Mouse (Mus musculus) embryonic facial prominence, embryonic 12.5 days (tissue): Measurements from ENCODE around the gene Sys1. TPM values are rescaled to one million over a fixed set of nuclear protein-coding genes. Genes with fewer than 3 reads are reported as not detected.

ENCODE experiments used
- ATAC-seq: fragments of 200-750 bp; cut with Nextera tagmentation; 2 replicates; pipeline ENCODE4 v1.8.0; 2017; ENCODE audit not compliant: insufficient number of reproducible peaks, insufficient read depth, low FRiP score, low TSS enrichment
- H3K27ac ChIP-seq: fragments of 300-500 bp; sonication (generic); 2 replicates; pipeline ENCODE4 v1.5.1; 2016; ENCODE audit warnings: mild to moderate bottlenecking
- H3K27me3 ChIP-seq: fragments of 300-500 bp; sonication (generic); 2 replicates; pipeline ENCODE4 v1.6.1; 2016; ENCODE audit warnings: mild to moderate bottlenecking, moderate library complexity
- H3K36me3 ChIP-seq: fragments of 300-500 bp; sonication (generic); 2 replicates; pipeline ENCODE4 v1.6.1; 2016; ENCODE audit warnings: mild to moderate bottlenecking
- H3K4me1 ChIP-seq: fragments of 300-500 bp; sonication (generic); 2 replicates; pipeline ENCODE4 v1.6.1; 2016
- H3K4me2 ChIP-seq: fragments of 300-500 bp; sonication (generic); replicated peaks from 2 replicates; pipeline ENCODE4 v1.6.1; 2016; ENCODE audit warnings: mild to moderate bottlenecking, moderate library complexity
- H3K4me3 ChIP-seq: fragments of 300-500 bp; sonication (generic); 2 replicates; pipeline ENCODE4 v1.5.1; 2016; ENCODE audit warnings: mild to moderate bottlenecking
- H3K9ac ChIP-seq: fragments of 300-500 bp; sonication (generic); 2 replicates; pipeline ENCODE4 v1.6.1; 2016; ENCODE audit warnings: mild to moderate bottlenecking, moderate library complexity
- H3K9me3 ChIP-seq: fragments of 300-500 bp; sonication (generic); 2 replicates; pipeline ENCODE4 v1.6.1; 2016; ENCODE audit warnings: mild to moderate bottlenecking, moderate library complexity
- WGBS: fragments of 180-500 bp; shearing (Covaris S2); methylation state at CpG from one replicate; pipeline ENCODE4 v1.1.7; 2016; 5-methylcytosine and 5-hydroxymethylcytosine counted together
- polyA plus RNA-seq: library from polyadenylated mRNA; unstranded; fragments of >200 nt; fragmentation: Nextera tagmentation; extraction: Ambion mirVana; gene quantifications from 2 replicates; pipeline ENCODE4 v1.2.1, GENCODE M21; 2016

Sys1 gene
- polyA plus RNA-seq, 1 experiment from 2014 or later, result 66.8 TPM

GRCm38 (mm10) chr2:164435216-164436090 lies 21.3 kb upstream of the Sys1 start:
- no peak for ATAC-seq
- H3K36me3 ChIP-seq, result no peaks in the 10 kb centered on the region
- H3K9me3 ChIP-seq, result no peaks in the 10 kb centered on the region
- H3K27ac ChIP-seq, result peak overlapping the region; percentile 14; the same call in 1 of the 2 replicates
- peaks cover 73% of the 10 kb centered on the region for H3K4me1 ChIP-seq
- WGBS, result 29% methylated on average over 5 of the region's 5 CpGs
- no peak overlapping the region for H3K4me2 ChIP-seq
- no peak overlapping the region for H3K9ac ChIP-seq
- 0 out of 2 replicates have a peak, but pooled peaks cover 1% of the 10 kb centered on the region for H3K27me3 ChIP-seq
- H3K4me3 ChIP-seq, result no peak overlapping the region

GRCm38 (mm10) chr2:164436215-164436913 lies 20.4 kb upstream of the Sys1 start:
- no peaks in the 10 kb centered on the region for H3K36me3 ChIP-seq
- WGBS, result 7% methylated on average over 8 of the region's 8 CpGs
- H3K27me3 ChIP-seq, result peaks cover 5% of the 10 kb centered on the region; the same call in 1 of the 2 replicates
- H3K27ac ChIP-seq, result peak overlapping the region; percentile 14
- ATAC-seq, result no peak
- no peaks in the 10 kb centered on the region for H3K9me3 ChIP-seq
- H3K4me3 ChIP-seq, result no peak overlapping the region
- H3K4me1 ChIP-seq, result peaks cover 73% of the 10 kb centered on the region
- H3K4me2 ChIP-seq, result 0 out of 2 replicates have a peak overlapping the region, but pooled peaks have one; percentile 11
- no peak overlapping the region for H3K9ac ChIP-seq

- H3K27me3 ChIP-seq, result peaks cover 5% of the 10 kb centered on the region; the same call in 1 of the 2 replicates
- no peak overlapping the region for H3K9ac ChIP-seq
- ATAC-seq, result no peak
- H3K9me3 ChIP-seq, result no peaks in the 10 kb centered on the region
- H3K27ac ChIP-seq, result peak overlapping the region; percentile 14
- H3K4me3 ChIP-seq, result no peak overlapping the region
- 0 out of 2 replicates have a peak overlapping the region, but pooled peaks have one; percentile 11 for H3K4me2 ChIP-seq
- H3K36me3 ChIP-seq, result no peaks in the 10 kb centered on the region
- 41% methylated on average over 3 of the region's 3 CpGs for WGBS
- H3K4me1 ChIP-seq, result peaks cover 73% of the 10 kb centered on the region
Observed at GRCm38 (mm10) chr2:164436961-164437360, 19.8 kb upstream of the Sys1 start.

- peaks cover 5% of the 10 kb centered on the region; the same call in 1 of the 2 replicates for H3K27me3 ChIP-seq
- no peaks in the 10 kb centered on the region for H3K9me3 ChIP-seq
- no peak overlapping the region for H3K4me3 ChIP-seq
- H3K4me2 ChIP-seq, result no peak overlapping the region
- WGBS, result 51% methylated on average over 6 of the region's 6 CpGs
- H3K4me1 ChIP-seq, result peaks cover 69% of the 10 kb centered on the region
- no peak overlapping the region for H3K27ac ChIP-seq
- H3K36me3 ChIP-seq, result no peaks in the 10 kb centered on the region
- H3K9ac ChIP-seq, result no peak overlapping the region
- no peak for ATAC-seq
Observed at GRCm38 (mm10) chr2:164437710-164438109, 19.1 kb upstream of the Sys1 start.

- Histone ChIP-seq H3K4me1 (peaks cover 67% of the 10 kb centered on the region), H3K27ac (no peak overlapping the region), H3K4me3 (no peak overlapping the region), H3K36me3 (no peaks in the 10 kb centered on the region), H3K4me2 (no peak overlapping the region), H3K27me3 (peaks cover 5% of the 10 kb centered on the region; the same call in 1 of the 2 replicates), H3K9ac (no peak overlapping the region), H3K9me3 (no peaks in the 10 kb centered on the region)
- WGBS, result 64% methylated on average over 8 of the region's 8 CpGs
- ATAC-seq, result no peak
Observed at GRCm38 (mm10) chr2:164438257-164438656, 18.5 kb upstream of the Sys1 start.

GRCm38 (mm10) chr2:164439001-164439421 lies 17.8 kb upstream of the Sys1 start:
- H3K27ac ChIP-seq, result no peak overlapping the region
- H3K9ac ChIP-seq, result no peak overlapping the region
- peaks cover 66% of the 10 kb centered on the region for H3K4me1 ChIP-seq
- no peak for ATAC-seq
- H3K27me3 ChIP-seq, result peaks cover 5% of the 10 kb centered on the region; the same call in 1 of the 2 replicates
- WGBS, result 66% methylated on average over 3 of the region's 3 CpGs
- no peak overlapping the region for H3K4me3 ChIP-seq
- no peak overlapping the region for H3K4me2 ChIP-seq
- no peaks in the 10 kb centered on the region for H3K36me3 ChIP-seq
- H3K9me3 ChIP-seq, result no peaks in the 10 kb centered on the region

GRCm38 (mm10) chr2:164440314-164440713 lies 16.4 kb upstream of the Sys1 start:
- Histone ChIP-seq H3K4me3 (no peak overlapping the region), H3K9me3 (no peaks in the 10 kb centered on the region), H3K4me2 (no peak overlapping the region), H3K36me3 (no peaks in the 10 kb centered on the region), H3K4me1 (peaks cover 61% of the 10 kb centered on the region), H3K9ac (no peak overlapping the region), H3K27me3 (peaks cover 5% of the 10 kb centered on the region; the same call in 1 of the 2 replicates), H3K27ac (no peak overlapping the region)
- ATAC-seq, result no peak
- WGBS, result 66% methylated on average over 5 of the region's 5 CpGs

GRCm38 (mm10) chr2:164441155-164441554 lies 15.6 kb upstream of the Sys1 start:
- Histone ChIP-seq H3K9me3 (no peaks in the 10 kb centered on the region), H3K27me3 (peaks cover 5% of the 10 kb centered on the region; the same call in 1 of the 2 replicates), H3K4me3 (peak overlapping the region; percentile 62; the same call in 1 of the 2 replicates), H3K9ac (no peak overlapping the region), H3K36me3 (no peaks in the 10 kb centered on the region), H3K4me1 (peaks cover 52% of the 10 kb centered on the region), H3K27ac (no peak overlapping the region), H3K4me2 (peak overlapping the region; percentile 86)
- WGBS, result 24% methylated on average over 8 of the region's 8 CpGs
- no peak for ATAC-seq

- no peaks in the 10 kb centered on the region for H3K36me3 ChIP-seq
- H3K9ac ChIP-seq, result peak overlapping the region; percentile 78; the same call in 1 of the 2 replicates
- peaks cover 5% of the 10 kb centered on the region; the same call in 1 of the 2 replicates for H3K27me3 ChIP-seq
- no peak for ATAC-seq
- 33% methylated on average over 7 of the region's 7 CpGs for WGBS
- no peaks in the 10 kb centered on the region for H3K9me3 ChIP-seq
- peak overlapping the region; percentile 62 for H3K4me3 ChIP-seq
- H3K27ac ChIP-seq, result no peak overlapping the region
- peak overlapping the region; percentile 86 for H3K4me2 ChIP-seq
- peaks cover 47% of the 10 kb centered on the region for H3K4me1 ChIP-seq
Observed at GRCm38 (mm10) chr2:164441731-164442130, 15.0 kb upstream of the Sys1 start.

GRCm38 (mm10) chr2:164442315-164443050 lies 14.3 kb upstream of the Sys1 start:
- WGBS, result 3% methylated on average over 29 of the region's 29 CpGs
- peak overlapping the region; percentile 86 for H3K4me2 ChIP-seq
- H3K4me3 ChIP-seq, result peak overlapping the region; percentile 62
- no peaks in the 10 kb centered on the region for H3K9me3 ChIP-seq
- 0 out of 2 replicates have a peak, but pooled peaks have one; percentile 58 for ATAC-seq
- peak overlapping the region; percentile 78 for H3K9ac ChIP-seq
- peaks cover 5% of the 10 kb centered on the region; the same call in 1 of the 2 replicates for H3K27me3 ChIP-seq
- peaks cover 39% of the 10 kb centered on the region for H3K4me1 ChIP-seq
- H3K27ac ChIP-seq, result peak overlapping the region; percentile 54
- H3K36me3 ChIP-seq, result no peaks in the 10 kb centered on the region

- Histone ChIP-seq H3K4me2 (peak overlapping the region; percentile 86), H3K27me3 (peaks cover 5% of the 10 kb centered on the region; the same call in 1 of the 2 replicates), H3K9me3 (no peaks in the 10 kb centered on the region), H3K27ac (peak overlapping the region; percentile 54), H3K4me1 (peaks cover 36% of the 10 kb centered on the region), H3K9ac (peak overlapping the region; percentile 78), H3K36me3 (no peaks in the 10 kb centered on the region), H3K4me3 (peak overlapping the region; percentile 62)
- WGBS, result under 1% methylated on average over 26 of the region's 26 CpGs
- peak; percentile 72 for ATAC-seq
Observed at GRCm38 (mm10) chr2:164443051-164443437, 13.7 kb upstream of the Sys1 start.
